Mouse (Mus musculus) liver, postnatal 0 days (tissue): ENCODE data around the gene Ube2c. TPM values are rescaled to one million over a fixed set of nuclear protein-coding genes. Genes with fewer than 3 reads are reported as not detected.
A peak's percentile ranks its signal among the peaks of the same experiment; 100 is the strongest.

Experiments
- ATAC-seq: fragments of 200-750 bp; cut with Nextera tagmentation; 2 replicates; pipeline ENCODE4 v1.8.0; 2017; ENCODE audit warnings: mild to moderate bottlenecking, moderate library complexity
- DNase-seq: peaks from one replicate; pipeline ENCODE4 v3.0.0-alpha.2; 2016
- H3K27ac ChIP-seq: fragments of 300-500 bp; sonication (generic); 2 replicates; pipeline ENCODE4 v1.5.1; 2014; ENCODE audit warnings: antibody characterized with exemption, moderate library complexity, mild to moderate bottlenecking, low read depth
- H3K27me3 ChIP-seq: fragments of 300-500 bp; sonication (generic); 2 replicates; pipeline ENCODE4 v1.6.1; 2014; ENCODE audit warnings: low read length, control low read depth, mixed read lengths; ENCODE audit not compliant: insufficient read depth
- H3K36me3 ChIP-seq: fragments of 300-500 bp; sonication (generic); replicated peaks from 2 replicates; pipeline ENCODE4 v1.6.1; 2014; ENCODE audit warnings: mild to moderate bottlenecking, control low read depth, low read length, moderate library complexity, mixed read lengths; ENCODE audit not compliant: insufficient read depth
- H3K4me1 ChIP-seq: fragments of 300-500 bp; sonication (generic); 2 replicates; pipeline ENCODE4 v1.6.1; 2014; ENCODE audit warnings: antibody characterized with exemption, mild to moderate bottlenecking, control low read depth; ENCODE audit not compliant: insufficient read depth
- H3K4me2 ChIP-seq: fragments of 300-500 bp; sonication (generic); 2 replicates; pipeline ENCODE4 v1.6.1; 2014; ENCODE audit warnings: low read depth, mild to moderate bottlenecking, low read length, moderate library complexity, mixed read lengths
- H3K4me3 ChIP-seq: fragments of 300-500 bp; sonication (generic); 2 replicates; pipeline ENCODE4 v1.5.1; 2014; ENCODE audit warnings: low read depth, low read length
- H3K9ac ChIP-seq: fragments of 300-500 bp; sonication (generic); replicated peaks from 2 replicates; pipeline ENCODE4 v1.6.1; 2014; ENCODE audit warnings: mild to moderate bottlenecking, moderate library complexity
- H3K9me3 ChIP-seq: fragments of 300-500 bp; sonication (generic); 2 replicates; pipeline ENCODE4 v1.6.1; 2016; ENCODE audit warnings: mild to moderate bottlenecking, control low read depth, low read length, mixed read lengths
- CTCF ChIP-seq: sonication (generic); IDR thresholded peaks from 2 replicates; pipeline ENCODE4 v1.5.1; 2016; ENCODE audit warnings: antibody characterized with exemption, low read depth
- EP300 ChIP-seq: IDR thresholded peaks from 2 replicates; pipeline ENCODE4 v1.6.1; 2016; ENCODE audit warnings: antibody characterized with exemption, low read depth, mild to moderate bottlenecking
- WGBS: fragments of 180-500 bp; shearing (Covaris S2); extraction: QIAGEN DNeasy Blood & Tissue Kit; methylation state at CpG from one replicate; pipeline ENCODE4 v1.1.7; 2014; ENCODE audit not compliant: insufficient replicate concordance; 5-methylcytosine and 5-hydroxymethylcytosine counted together
- polyA plus RNA-seq: library from polyadenylated mRNA; unstranded; fragments of >200 nt; fragmentation: Nextera tagmentation; extraction: Ambion mirVana; gene quantifications from 2 replicates; pipeline ENCODE4 v1.2.1, GENCODE M21; 2015

Ube2c gene
- polyA plus RNA-seq, 1 experiment from 2014 or later: 277 TPM

DNA sequence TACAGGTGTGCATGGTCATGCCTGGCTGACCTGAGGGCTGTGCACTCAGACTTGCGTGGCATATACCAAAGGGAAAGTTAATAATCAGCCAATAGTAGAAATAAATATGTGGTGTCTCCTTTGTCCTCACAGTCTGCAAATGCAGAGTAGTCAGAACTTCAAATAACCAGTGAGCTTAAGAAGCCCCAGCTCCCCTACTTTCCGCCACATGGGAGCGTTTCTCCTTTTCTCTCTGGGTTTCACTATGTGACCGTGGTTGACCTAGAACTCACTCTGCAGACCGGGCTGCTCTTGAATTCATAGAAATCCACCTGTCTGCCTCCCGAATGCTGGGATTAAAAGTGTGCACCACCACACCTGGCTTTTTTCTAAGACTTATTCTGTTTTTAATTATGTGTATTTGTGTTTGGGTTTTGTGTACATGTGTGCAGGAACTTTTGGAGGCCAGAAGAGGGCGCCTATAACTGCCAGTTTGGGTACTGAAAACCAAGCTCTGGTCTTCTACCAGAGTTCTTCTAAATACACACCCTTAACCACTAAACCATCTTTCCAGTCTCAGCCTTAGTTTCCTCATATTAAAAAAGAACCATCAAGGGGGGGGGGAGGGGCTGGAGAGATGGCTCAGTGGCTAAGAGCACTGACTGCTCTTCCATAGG is 14.4 kb downstream of the Ube2c start:
- Histone ChIP-seq H3K36me3 (peaks cover 4% of the 10 kb centered on the region), H3K4me3 (no peak overlapping the region), H3K9ac (no peak overlapping the region), H3K4me1 (peaks cover 32% of the 10 kb centered on the region), H3K9me3 (no peaks in the 10 kb centered on the region), H3K4me2 (peak overlapping the region; percentile 99; the same call in 1 of the 2 replicates), H3K27me3 (no peaks in the 10 kb centered on the region), H3K27ac (no peak overlapping the region)
- DNase-seq (no peak), ATAC-seq (no peak)
- 73% methylated on average over 7 of the region's 7 CpGs for WGBS
- TF ChIP-seq CTCF: peak; percentile 60
- no peak for TF ChIP-seq EP300

GRCm38 (mm10) chr2:164784869-164785420 is 15.2 kb downstream of the Ube2c start:
- peak overlapping the region; percentile 98 for H3K27ac ChIP-seq
- H3K27me3 ChIP-seq: no peaks in the 10 kb centered on the region
- peaks cover 32% of the 10 kb centered on the region for H3K4me1 ChIP-seq
- no peaks in the 10 kb centered on the region for H3K9me3 ChIP-seq
- 8% methylated on average over 7 of the region's 7 CpGs for WGBS
- DNase-seq (no peak), ATAC-seq (no peak)
- H3K4me3 ChIP-seq: peak overlapping the region; percentile 74
- peak overlapping the region; percentile 99 for H3K4me2 ChIP-seq
- TF ChIP-seq CTCF (no peak), EP300 (no peak)
- peak overlapping the region; percentile 89 for H3K9ac ChIP-seq
- H3K36me3 ChIP-seq: peaks cover 4% of the 10 kb centered on the region

GRCm38 (mm10) chr2:164785481-164786387 is 16.0 kb downstream of the Ube2c start, which contains the start of gene Snx21:
Gene Snx21 (plus strand): TSS chr2:164785823.
- Histone ChIP-seq H3K9me3 (no peaks in the 10 kb centered on the region), H3K4me1 (peaks cover 32% of the 10 kb centered on the region)
- peak; percentile 87 for ATAC-seq

GRCm38 (mm10) chr2:164786388-164786885 is 16.7 kb downstream of the Ube2c start:
- H3K4me1 ChIP-seq: peaks cover 32% of the 10 kb centered on the region

More at GRCm38 (mm10) chr2:164785481-164786387, 16.0 kb downstream of the Ube2c start, which contains the start of gene Snx21:
- DNase-seq: peak; percentile 90
- H3K4me2 ChIP-seq: peak within 1 kb of the TSS; percentile 99
- peak within 1 kb of the TSS; percentile 89 for H3K9ac ChIP-seq
- peak within 1 kb of the TSS; percentile 98 for H3K27ac ChIP-seq
- H3K4me3 ChIP-seq: peak within 1 kb of the TSS; percentile 74
- H3K36me3 ChIP-seq: peaks cover 5% of the 10 kb centered on the region
- TF ChIP-seq CTCF: peak; percentile 59
- TF ChIP-seq EP300: no peak
- H3K27me3 ChIP-seq: no peaks in the 10 kb centered on the region
- under 1% methylated on average over 60 of the region's 89 CpGs for WGBS

GRCm38 (mm10) chr2:164787032-164787431 is 17.3 kb downstream of the Ube2c start:
- ATAC-seq (no peak), DNase-seq (no peak)
- Histone ChIP-seq H3K4me2 (peak overlapping the region; percentile 99), H3K9me3 (no peaks in the 10 kb centered on the region), H3K27ac (peak overlapping the region; percentile 98), H3K4me3 (peak overlapping the region; percentile 74), H3K27me3 (no peaks in the 10 kb centered on the region), H3K9ac (no peak overlapping the region; the same call in 1 of the 2 replicates), H3K4me1 (peaks cover 32% of the 10 kb centered on the region), H3K36me3 (peaks cover 16% of the 10 kb centered on the region)
- TF ChIP-seq CTCF (no peak), EP300 (no peak)
- WGBS: 66% methylated on average over 3 of the region's 3 CpGs

More at GRCm38 (mm10) chr2:164786388-164786885, 16.7 kb downstream of the Ube2c start:
- Histone ChIP-seq H3K9ac (peak overlapping the region; percentile 89), H3K4me3 (peak overlapping the region; percentile 74), H3K36me3 (peaks cover 10% of the 10 kb centered on the region), H3K4me2 (peak overlapping the region; percentile 99), H3K27ac (peak overlapping the region; percentile 98), H3K9me3 (no peaks in the 10 kb centered on the region), H3K27me3 (no peaks in the 10 kb centered on the region)
- 13% methylated on average over 15 of the region's 15 CpGs for WGBS
- DNase-seq (no peak), ATAC-seq (peak; percentile 35; the same call in 1 of the 2 replicates)
- no peak for TF ChIP-seq CTCF
- no peak for TF ChIP-seq EP300

- Histone ChIP-seq H3K27ac (no peak overlapping the region), H3K4me2 (0 out of 2 replicates have a peak overlapping the region, but pooled peaks have one; percentile 30), H3K4me3 (no peak overlapping the region), H3K36me3 (peaks cover 23% of the 10 kb centered on the region), H3K4me1 (peaks cover 32% of the 10 kb centered on the region), H3K27me3 (no peaks in the 10 kb centered on the region), H3K9ac (no peak overlapping the region), H3K9me3 (no peaks in the 10 kb centered on the region)
- no peak for TF ChIP-seq CTCF
- no peak for DNase-seq
- 80% methylated on average over 10 of the region's 10 CpGs for WGBS
- no peak for ATAC-seq
These were observed 18.1 kb downstream of the Ube2c start for GRCm38 (mm10) chr2:164787779-164788178.
